ENCODE assay signal across 32 mouse cellular contexts in the genomic region with DNA sequence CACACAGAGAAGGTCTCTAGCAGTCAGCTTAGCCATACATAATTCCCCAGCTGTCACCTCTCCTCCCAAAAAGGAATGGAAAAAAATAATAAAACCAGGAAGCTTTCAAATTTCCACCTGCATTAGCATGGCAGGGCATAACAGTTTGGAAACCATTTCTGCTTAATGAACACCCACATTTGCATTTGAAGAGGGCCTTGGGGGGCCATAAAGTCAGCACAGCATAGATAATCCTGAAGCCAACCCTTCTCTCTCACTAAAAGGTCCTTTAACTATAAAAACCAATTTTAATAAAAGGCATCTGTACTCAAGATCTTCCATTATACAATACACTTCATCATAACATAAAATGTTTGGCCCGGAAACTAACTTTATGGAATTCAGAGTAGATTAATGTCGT.
"Had no signal": no experiment of that assay in that cellular context is flagged by ENCODE, and none has a peak within 500 bp of the region (broad histone marks: within the 10 kb centered on the region; RNA-seq: fewer than 3 reads in every experiment).

No protein-coding gene starts in this region.

- H3K4me2 ChIP-seq: limb, embryonic 12.5 days; limb, embryonic 13.5 days; limb, embryonic 15.5 days; liver, embryonic 11.5 days; liver, embryonic 12.5 days; liver, embryonic 13.5 days; liver, embryonic 15.5 days; lung, embryonic 14.5 days; lung, embryonic 15.5 days; midbrain, embryonic 11.5 days; midbrain, embryonic 12.5 days; midbrain, embryonic 13.5 days; midbrain, embryonic 15.5 days had no signal

- DNase-seq: left cerebral cortex, postnatal 4 days; liver; liver, embryonic 13.5 days; liver, postnatal 0 days; lung, adult 18-20 months; lung, adult 2 months; lung, embryonic 14.5 days; lung, postnatal 10 days; lung, postnatal 14 days; lung, postnatal 36 days; lung, postnatal 4 days; midbrain, embryonic 14.5 days had no signal

- H3K9ac ChIP-seq: limb, embryonic 12.5 days; limb, embryonic 13.5 days; limb, embryonic 15.5 days; liver, embryonic 12.5 days; liver, embryonic 13.5 days; liver, embryonic 14.5 days; liver, embryonic 15.5 days; liver, postnatal 0 days; lung, embryonic 14.5 days; lung, embryonic 15.5 days; midbrain, embryonic 12.5 days; midbrain, embryonic 13.5 days; midbrain, embryonic 15.5 days had no signal

- H3K4me3 ChIP-seq: left cerebral cortex, adult 2 months; limb, embryonic 10.5 days; limb, embryonic 12.5 days; limb, embryonic 13.5 days; limb, embryonic 15.5 days; liver, embryonic 12.5 days; liver, embryonic 13.5 days; liver, embryonic 15.5 days; lung, embryonic 15.5 days; megakaryocyte, embryonic 14.5 days; midbrain, embryonic 10.5 days; midbrain, embryonic 12.5 days; midbrain, embryonic 13.5 days; midbrain, embryonic 15.5 days; myocyte had no signal

- H3K36me3 ChIP-seq: limb, embryonic 10.5 days; limb, embryonic 12.5 days; limb, embryonic 13.5 days; limb, embryonic 15.5 days; liver, embryonic 12.5 days; liver, embryonic 13.5 days; liver, embryonic 15.5 days; lung, embryonic 15.5 days; midbrain, embryonic 10.5 days; midbrain, embryonic 12.5 days; midbrain, embryonic 13.5 days; midbrain, embryonic 15.5 days had no signal

- H3K27me3 ChIP-seq: limb, embryonic 12.5 days; limb, embryonic 13.5 days; limb, embryonic 15.5 days; liver, embryonic 12.5 days; liver, embryonic 13.5 days; liver, embryonic 15.5 days; lung, embryonic 15.5 days; megakaryocyte, embryonic 14.5 days; midbrain, embryonic 12.5 days; midbrain, embryonic 13.5 days; midbrain, embryonic 15.5 days had no signal

- ATAC-seq: liver, embryonic 12.5 days; liver, postnatal 0 days; lung, postnatal 0 days; midbrain, embryonic 13.5 days; midbrain, embryonic 15.5 days; midbrain, embryonic 16.5 days had no signal

- H3K9me3 ChIP-seq: limb, embryonic 10.5 days; limb, embryonic 12.5 days; limb, embryonic 13.5 days; limb, embryonic 15.5 days; liver, embryonic 12.5 days; liver, embryonic 13.5 days; liver, embryonic 15.5 days; lung, embryonic 15.5 days; midbrain, embryonic 10.5 days; midbrain, embryonic 12.5 days; midbrain, embryonic 13.5 days; midbrain, embryonic 15.5 days had no signal

- H3K4me1 ChIP-seq: liver, embryonic 12.5 days; liver, embryonic 13.5 days; liver, embryonic 15.5 days; megakaryocyte, embryonic 14.5 days; midbrain, embryonic 10.5 days; midbrain, embryonic 13.5 days; midbrain, embryonic 15.5 days had no signal

- H3K27ac ChIP-seq: left cerebral cortex, adult 2 months; limb, embryonic 10.5 days; limb, embryonic 12.5 days; limb, embryonic 13.5 days; limb, embryonic 15.5 days; liver, embryonic 12.5 days; liver, embryonic 13.5 days; liver, embryonic 14.5 days; liver, embryonic 15.5 days; lung, embryonic 15.5 days; macrophage; midbrain, embryonic 10.5 days; midbrain, embryonic 12.5 days; midbrain, embryonic 13.5 days; midbrain, embryonic 15.5 days had no signal
